Mouse (Mus musculus): ENCODE measurements around the gene Thpo. TPM values are rescaled to one million over a fixed set of nuclear protein-coding genes. Genes with fewer than 3 reads are reported as not detected.

Gene Thpo
- polyA plus RNA-seq, 2 experiments: 2.8 to 3.6 TPM

- Histone ChIP-seq H3K4me2 (ENCODE audit: low read depth) (peak overlapping the region; percentile 95), H3K9me3 (ENCODE audit: control insufficient read depth, low read length) (no peaks in the 10 kb centered on the region), H3K27ac (peak overlapping the region; percentile 65), H3K4me1 (replicated peaks; ENCODE audit: control insufficient read depth in 2 of 2, insufficient read depth in 2 of 2, low read length in 1 of 2) (peaks cover 22 to 42% of the 10 kb centered on the region in 2 experiments), H3K36me3 (replicated peaks; ENCODE audit: control insufficient read depth, insufficient read depth, low read depth) (peaks cover 19% of the 10 kb centered on the region), H3K9ac (replicated peaks) (peak overlapping the region; percentile 72), H3K4me3 (ENCODE audit: insufficient read depth in 1 of 2, low read depth in 2 of 2, low read length in 2 of 2) (peak overlapping the region; percentile 31 to 84), H3K27me3 (ENCODE audit: control insufficient read depth, insufficient read depth, low read length) (no peaks in the 10 kb centered on the region)
- ATAC-seq (ENCODE audit: insufficient read depth) (peak; percentile 36), DNase-seq (ENCODE audit: low read depth in 3 of 3, low spot score in 3 of 3) (peak; percentile 66 to 76 (median 70))
- peak; percentile 53; the same call in 1 of the 2 replicates for TF ChIP-seq EP300 (IDR thresholded peaks at IDR 0.05; ENCODE audit: low read depth)
- TF ChIP-seq CTCF (IDR thresholded peaks at IDR 0.05; ENCODE audit: low read depth): no peak
- WGBS (ENCODE audit: insufficient replicate concordance): 28% methylated on average over 7 of the region's 7 CpGs
These were observed 21.4 kb downstream of the Thpo start for GRCm38 (mm10) chr16:20712889-20713288.

DNA sequence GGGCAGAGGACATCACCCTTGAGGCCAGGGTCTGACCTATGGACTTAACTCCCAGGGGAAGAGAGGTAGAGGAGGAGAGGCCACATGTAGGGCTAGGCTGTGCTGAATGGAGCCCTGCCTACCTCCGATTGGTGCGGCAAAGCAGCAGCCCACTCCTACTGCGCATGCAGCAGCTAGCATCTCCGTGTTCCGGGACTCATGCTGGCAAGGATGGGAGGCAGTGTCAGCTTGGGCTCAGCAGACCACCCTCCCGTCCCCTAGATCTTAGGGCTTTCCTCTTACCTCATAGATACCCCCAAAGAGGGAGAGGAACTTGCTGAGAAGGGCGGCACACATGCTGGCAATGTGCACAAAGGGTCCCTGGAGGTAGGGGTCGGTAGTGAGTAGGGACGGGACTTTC is 22.1 kb downstream of the Thpo start:
- DNase-seq (ENCODE audit: low read depth in 3 of 3, low spot score in 3 of 3) (no peak), ATAC-seq (ENCODE audit: insufficient read depth) (no peak)
- Histone ChIP-seq H3K36me3 (replicated peaks; ENCODE audit: control insufficient read depth, insufficient read depth, low read depth) (peaks cover 21% of the 10 kb centered on the region), H3K9me3 (ENCODE audit: control insufficient read depth, low read length) (no peaks in the 10 kb centered on the region), H3K27ac (no peak overlapping the region; the same call in 1 of the 2 replicates), H3K4me3 (ENCODE audit: insufficient read depth in 1 of 2, low read depth in 2 of 2, low read length in 2 of 2) (no peak overlapping the region), H3K9ac (replicated peaks) (no peak overlapping the region), H3K4me2 (ENCODE audit: low read depth) (peak overlapping the region; percentile 95), H3K4me1 (replicated peaks; ENCODE audit: control insufficient read depth in 2 of 2, insufficient read depth in 2 of 2, low read length in 1 of 2) (peaks cover 27 to 49% of the 10 kb centered on the region in 2 experiments), H3K27me3 (ENCODE audit: control insufficient read depth, insufficient read depth, low read length) (no peaks in the 10 kb centered on the region)
- 72% methylated on average over 9 of the region's 9 CpGs for WGBS (ENCODE audit: insufficient replicate concordance)
- TF ChIP-seq CTCF (IDR thresholded peaks at IDR 0.05; ENCODE audit: low read depth) (no peak), EP300 (IDR thresholded peaks at IDR 0.05; ENCODE audit: low read depth) (no peak)

DNA sequence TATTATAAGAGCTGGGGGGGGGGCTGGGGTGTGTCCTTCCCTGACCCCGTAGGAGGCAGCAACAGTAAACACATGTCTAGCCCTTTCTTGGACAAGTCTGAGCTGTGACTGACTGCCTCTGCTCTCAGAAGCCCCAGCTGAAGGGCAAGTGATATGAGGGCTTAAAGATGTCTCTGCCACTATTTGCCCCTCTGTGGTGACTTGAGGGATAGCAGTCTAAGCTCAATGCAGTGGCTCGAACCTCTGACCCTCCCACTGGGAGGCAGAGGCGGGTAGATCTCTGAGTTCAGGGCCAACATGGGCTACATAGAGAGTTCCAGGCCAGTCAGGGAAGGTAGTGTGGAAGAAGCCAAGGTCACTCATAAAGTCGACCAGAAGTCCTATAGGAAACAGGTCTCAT is 23.5 kb downstream of the Thpo start:
- no peak for DNase-seq (ENCODE audit: low read depth in 3 of 3, low spot score in 3 of 3)
- no peak for ATAC-seq (ENCODE audit: insufficient read depth)
- H3K4me3 ChIP-seq (ENCODE audit: insufficient read depth in 1 of 2, low read depth in 2 of 2, low read length in 2 of 2): no peak overlapping the region
- peaks cover 41 to 58% of the 10 kb centered on the region in 2 experiments for H3K4me1 ChIP-seq (replicated peaks; ENCODE audit: control insufficient read depth in 2 of 2, insufficient read depth in 2 of 2, low read length in 1 of 2)
- H3K27ac ChIP-seq: peak overlapping the region; percentile 5
- 39% methylated on average over 4 of the region's 4 CpGs for WGBS (ENCODE audit: insufficient replicate concordance)
- H3K4me2 ChIP-seq (ENCODE audit: low read depth): no peak overlapping the region
- H3K27me3 ChIP-seq (ENCODE audit: control insufficient read depth, insufficient read depth, low read length): no peaks in the 10 kb centered on the region
- TF ChIP-seq EP300 (IDR thresholded peaks at IDR 0.05; ENCODE audit: low read depth) (no peak), CTCF (IDR thresholded peaks at IDR 0.05; ENCODE audit: low read depth) (peak; percentile 75)
- H3K9me3 ChIP-seq (ENCODE audit: control insufficient read depth, low read length): no peaks in the 10 kb centered on the region
- H3K9ac ChIP-seq (replicated peaks): no peak overlapping the region
- H3K36me3 ChIP-seq (replicated peaks; ENCODE audit: control insufficient read depth, insufficient read depth, low read depth): peaks cover 21% of the 10 kb centered on the region

GRCm38 (mm10) chr16:20710370-20710769 is 23.9 kb downstream of the Thpo start:
- Histone ChIP-seq H3K4me2 (ENCODE audit: low read depth) (no peak overlapping the region), H3K27me3 (ENCODE audit: control insufficient read depth, insufficient read depth, low read length) (no peaks in the 10 kb centered on the region), H3K9me3 (ENCODE audit: control insufficient read depth, low read length) (no peaks in the 10 kb centered on the region), H3K36me3 (replicated peaks; ENCODE audit: control insufficient read depth, insufficient read depth, low read depth) (peaks cover 21% of the 10 kb centered on the region), H3K9ac (replicated peaks) (no peak overlapping the region), H3K4me3 (ENCODE audit: insufficient read depth in 1 of 2, low read depth in 2 of 2, low read length in 2 of 2) (no peak overlapping the region), H3K4me1 (replicated peaks; ENCODE audit: control insufficient read depth in 2 of 2, insufficient read depth in 2 of 2, low read length in 1 of 2) (peaks cover 44 to 61% of the 10 kb centered on the region in 2 experiments), H3K27ac (no peak overlapping the region; the same call in 1 of the 2 replicates)
- DNase-seq (ENCODE audit: low read depth in 3 of 3, low spot score in 3 of 3) (no peak), ATAC-seq (ENCODE audit: insufficient read depth) (no peak)
- no peak for TF ChIP-seq EP300 (IDR thresholded peaks at IDR 0.05; ENCODE audit: low read depth)
- TF ChIP-seq CTCF (IDR thresholded peaks at IDR 0.05; ENCODE audit: low read depth): no peak
- WGBS (ENCODE audit: insufficient replicate concordance): 87% methylated on average over 11 of the region's 11 CpGs

DNA sequence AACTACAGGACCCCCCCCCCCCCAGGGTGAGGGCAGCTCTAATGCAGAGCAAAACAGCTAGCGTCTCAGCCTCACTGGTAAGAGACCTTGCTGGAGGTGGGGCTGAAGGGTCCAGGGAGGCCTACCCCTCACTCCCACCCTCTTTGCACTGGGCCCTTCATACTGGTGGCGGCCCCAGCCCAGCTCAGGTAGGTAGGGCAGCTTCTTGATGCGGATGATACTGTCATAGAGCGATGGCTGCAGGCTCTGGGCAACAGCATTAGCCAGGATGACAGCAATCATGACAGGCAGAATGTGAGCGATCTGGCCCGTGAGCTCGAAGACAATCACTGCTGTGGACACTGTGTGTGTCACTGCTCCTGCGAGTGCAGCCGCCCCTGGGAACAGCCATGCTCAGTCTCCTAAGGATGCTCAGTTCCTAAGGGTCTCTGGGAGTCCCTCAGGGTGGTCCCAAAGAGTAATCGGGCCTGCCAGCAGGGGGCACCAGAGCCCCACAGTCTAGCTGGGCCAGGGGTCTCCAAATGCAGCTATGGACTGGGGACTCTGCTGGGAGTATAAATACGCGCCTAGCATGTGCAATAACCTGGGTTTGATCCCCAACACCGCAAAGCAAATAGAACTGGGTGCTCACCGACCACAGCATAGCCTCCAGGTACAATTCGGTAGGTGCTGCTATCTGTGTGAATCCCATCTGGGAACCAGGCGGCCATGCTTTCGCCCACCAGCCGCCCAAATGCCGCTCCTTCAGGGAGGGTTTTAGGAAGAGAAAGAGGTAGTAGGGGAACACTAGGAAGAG is 25.2 kb downstream of the Thpo start:
- ATAC-seq (ENCODE audit: insufficient read depth) (no peak), DNase-seq (ENCODE audit: low read depth in 3 of 3, low spot score in 3 of 3) (no peak)
- no peak overlapping the region for H3K4me3 ChIP-seq (ENCODE audit: insufficient read depth in 1 of 2, low read depth in 2 of 2, low read length in 2 of 2)
- H3K4me2 ChIP-seq (ENCODE audit: low read depth): no peak overlapping the region
- H3K4me1 ChIP-seq (replicated peaks; ENCODE audit: control insufficient read depth in 2 of 2, insufficient read depth in 2 of 2, low read length in 1 of 2): peaks cover 52 to 62% of the 10 kb centered on the region in 2 experiments
- peaks cover 21% of the 10 kb centered on the region for H3K36me3 ChIP-seq (replicated peaks; ENCODE audit: control insufficient read depth, insufficient read depth, low read depth)
- H3K9ac ChIP-seq (replicated peaks): no peak overlapping the region
- TF ChIP-seq CTCF (IDR thresholded peaks at IDR 0.05; ENCODE audit: low read depth) (peak; percentile 79), EP300 (IDR thresholded peaks at IDR 0.05; ENCODE audit: low read depth) (no peak)
- no peaks in the 10 kb centered on the region for H3K27me3 ChIP-seq (ENCODE audit: control insufficient read depth, insufficient read depth, low read length)
- WGBS (ENCODE audit: insufficient replicate concordance): 74% methylated on average over 19 of the region's 19 CpGs
- H3K9me3 ChIP-seq (ENCODE audit: control insufficient read depth, low read length): no peaks in the 10 kb centered on the region
- H3K27ac ChIP-seq: no peak overlapping the region

Data from liver, embryonic 14.5 days (tissue).